Comparison of ENCODE assay signal across 10 mouse cellular contexts in genomic region chr7:6781541-6781940, GRCm38 (mm10). TPM values are rescaled to one million over a fixed set of nuclear protein-coding genes. Genes with fewer than 3 reads are reported as not detected.
A peak's percentile ranks its signal among the peaks of the same experiment; 100 is the strongest.
DNase-seq lines count a peak whose midpoint lies in the region; ATAC-seq lines count a peak whose summit lies in the region.
"Had no signal": no experiment of that assay in that cellular context is flagged by ENCODE, and none has a peak within 500 bp of the region (broad histone marks: within the 10 kb centered on the region; RNA-seq: fewer than 3 reads in every experiment).

No protein-coding gene starts in this region.

- no peak overlapping the region for H3K4me2 ChIP-seq in heart, embryonic 13.5 days
- H3K4me2 ChIP-seq in limb, embryonic 11.5 days (ENCODE audit: low read depth, severe bottlenecking) = no peak overlapping the region
- H3K4me2 ChIP-seq in stomach, embryonic 14.5 days (replicated peaks; ENCODE audit: low read depth, low read length) = no peak overlapping the region

- no peaks in the 10 kb centered on the region for H3K27me3 ChIP-seq in heart, embryonic 13.5 days (replicated peaks)
- H3K27me3 ChIP-seq in limb, embryonic 11.5 days (ENCODE audit: control insufficient read depth, insufficient read depth, low read length) = no peaks in the 10 kb centered on the region
- H3K27me3 ChIP-seq in stomach, embryonic 14.5 days (ENCODE audit: control insufficient read depth, insufficient read depth, low read length) = no peaks in the 10 kb centered on the region

- no peak overlapping the region for H3K4me3 ChIP-seq in heart, embryonic 13.5 days
- H3K4me3 ChIP-seq in limb, embryonic 11.5 days (ENCODE audit: low read depth, low read length) = no peak overlapping the region
- no peak overlapping the region for H3K4me3 ChIP-seq in stomach, embryonic 14.5 days (ENCODE audit: low read depth, low read length)
- H3K4me3 ChIP-seq: myocyte had no signal

- H3K9ac ChIP-seq in heart, embryonic 13.5 days = peak overlapping the region; percentile 44; the same call in 1 of the 2 replicates
- H3K9ac ChIP-seq in limb, embryonic 11.5 days (ENCODE audit: low read length) = no peak overlapping the region
- no peak overlapping the region for H3K9ac ChIP-seq in stomach, embryonic 14.5 days (replicated peaks; ENCODE audit: low read depth, low read length)

- H3K27ac ChIP-seq in heart, embryonic 13.5 days (replicated peaks) = peak overlapping the region; percentile 85
- peak overlapping the region; percentile 94 for H3K27ac ChIP-seq in limb, embryonic 11.5 days (replicated peaks; ENCODE audit: low read depth, low read length)
- H3K27ac ChIP-seq in stomach, embryonic 14.5 days (ENCODE audit: low read length) = peak overlapping the region; percentile 74

- peaks cover 71% of the 10 kb centered on the region for H3K4me1 ChIP-seq in heart, embryonic 13.5 days
- peaks cover 25% of the 10 kb centered on the region for H3K4me1 ChIP-seq in limb, embryonic 11.5 days (ENCODE audit: control insufficient read depth, insufficient read depth, low read length)
- H3K4me1 ChIP-seq in stomach, embryonic 14.5 days (ENCODE audit: control insufficient read depth, insufficient read depth, low read length) = peaks cover 42% of the 10 kb centered on the region

- WGBS in heart, embryonic 13.5 days = 25% methylated on average over 11 of the region's 11 CpGs
- WGBS in limb, embryonic 11.5 days = 35% methylated on average over 11 of the region's 11 CpGs
- 14% methylated on average over 11 of the region's 11 CpGs for WGBS in stomach, embryonic 14.5 days

- H3K36me3 ChIP-seq in heart, embryonic 13.5 days = no peaks in the 10 kb centered on the region
- no peaks in the 10 kb centered on the region for H3K36me3 ChIP-seq in limb, embryonic 11.5 days (ENCODE audit: control insufficient read depth, insufficient read depth, low read length)
- H3K36me3 ChIP-seq in stomach, embryonic 14.5 days (ENCODE audit: control insufficient read depth, insufficient read depth, low read length) = no peaks in the 10 kb centered on the region

- H3K9me3 ChIP-seq in heart, embryonic 13.5 days = no peaks in the 10 kb centered on the region
- no peaks in the 10 kb centered on the region for H3K9me3 ChIP-seq in limb, embryonic 11.5 days (ENCODE audit: control insufficient read depth, low read length)
- no peaks in the 10 kb centered on the region for H3K9me3 ChIP-seq in stomach, embryonic 14.5 days (ENCODE audit: control insufficient read depth, low read depth, low read length)

- ATAC-seq in heart, embryonic 13.5 days (ENCODE audit: extremely low read depth, insufficient number of reproducible peaks, low FRiP score, low TSS enrichment) = no peak; the same call in 1 of the 2 replicates
- ATAC-seq in limb, embryonic 11.5 days (ENCODE audit: insufficient number of reproducible peaks, low FRiP score, low TSS enrichment, low read depth) = peak; percentile 55; the same call in 1 of the 2 replicates
- peak; percentile 56 for ATAC-seq in stomach, embryonic 14.5 days (ENCODE audit: insufficient number of reproducible peaks, insufficient read depth, low FRiP score, low read depth)

- DNase-seq in heart, adult 18-20 months = no peak
- DNase-seq in lung, postnatal 4 days = peak; percentile 24 to 36
- DNase-seq in lung, postnatal 14 days = no peak
- DNase-seq in limb, embryonic 11.5 days (ENCODE audit: low spot score) = peak; percentile 73
- DNase-seq in cerebellum, adult 9-10 months = no peak
- DNase-seq in adrenal gland, adult 8-10 months = no peak

RNA-seq across cellular contexts. Expression of gene Usp29, which starts 51.2 kb away (rescaled TPM):
- 7.4 and 7.8 TPM in 2 replicates for polyA plus RNA-seq in heart, embryonic 13.5 days (2015; fragmentation: Nextera tagmentation; extraction: Ambion mirVana)
- not detected for total RNA-seq in heart, adult 18-20 months (2021)
- polyA plus RNA-seq in limb, embryonic 11.5 days (2014; fragmentation: Nextera tagmentation; extraction: Ambion mirVana) = 21.5 and 22.2 TPM in 2 replicates
- polyA plus RNA-seq in stomach, embryonic 14.5 days (2014; fragmentation: Nextera tagmentation; extraction: Ambion mirVana) = 9.1 TPM in 2 replicates
- 1 to 10 TPM; 1.6 to 2.0 (median 1.8) TPM for total RNA-seq in adrenal gland, adult 8-10 months (2022)

RNA-seq across cellular contexts. Expression of gene Peg3, which starts 51.3 kb away (rescaled TPM):
- 92.0 and 106 TPM in 2 replicates for polyA plus RNA-seq in heart, embryonic 13.5 days (2015; fragmentation: Nextera tagmentation; extraction: Ambion mirVana)
- total RNA-seq in heart, adult 18-20 months (2021) = 1 to 10 TPM; 3.3 to 6.2 TPM
- polyA plus RNA-seq in limb, embryonic 11.5 days (2014; fragmentation: Nextera tagmentation; extraction: Ambion mirVana) = 342 and 380 TPM in 2 replicates
- 210 and 239 TPM in 2 replicates for polyA plus RNA-seq in stomach, embryonic 14.5 days (2014; fragmentation: Nextera tagmentation; extraction: Ambion mirVana)
- 10 to 100 TPM; 34.9 to 51.0 (median 38.2) TPM for total RNA-seq in adrenal gland, adult 8-10 months (2022)
- total RNA-seq: hematopoietic stem cell, adult 5-6 weeks had no signal

Comparison
In these comparisons a context has a peak if more than half of its experiments do, and no peak if none do; other contexts are left out.
1. DNase-seq: peak in lung, postnatal 4 days (2 of 2) and limb, embryonic 11.5 days (single experiment); none in heart, adult 18-20 months (0 of 2), lung, postnatal 14 days (single experiment), cerebellum, adult 9-10 months (single experiment) and adrenal gland, adult 8-10 months (single experiment).
2. Peak in every context shown above with its lines, with median percentiles within 50 percentile points of each other: H3K27ac ChIP-seq.